Mouse (Mus musculus) testis, adult 2 months (tissue): ENCODE results near the gene Rbm38.

Source experiments
- CTCF ChIP-seq: fragments of 200-500 bp; IDR thresholded peaks from 2 replicates; pipeline ENCODE4 v1.5.1; 2012; ENCODE audit warnings: low read depth, mild to moderate bottlenecking, inconsistent platforms, low read length, moderate library complexity; ENCODE audit not compliant: control insufficient read depth, insufficient read depth, insufficient replicate concordance
- POLR2A ChIP-seq: fragments of 200-500 bp; IDR thresholded peaks from 2 replicates; pipeline ENCODE4 v1.6.1; 2012; ENCODE audit warnings: low read depth, mild to moderate bottlenecking, inconsistent platforms, low read length, moderate library complexity; ENCODE audit not compliant: control insufficient read depth

GRCm38 (mm10) chr2:173061443-173062351, 41.4 kb downstream of the Rbm38 start:
- TF ChIP-seq CTCF (no peak), POLR2A (no peak)
